Mouse (Mus musculus) heart, postnatal 0 days (tissue): ENCODE data around the gene Hras.

Experiments used
- CTCF ChIP-seq: IDR thresholded peaks from 2 replicates; pipeline ENCODE4 v1.5.1; 2016; ENCODE audit warnings: antibody characterized with exemption, control low read depth, low read depth
- EP300 ChIP-seq: IDR thresholded peaks from 2 replicates; pipeline ENCODE4 v1.6.1; 2016; ENCODE audit warnings: antibody characterized with exemption, low read depth

DNA sequence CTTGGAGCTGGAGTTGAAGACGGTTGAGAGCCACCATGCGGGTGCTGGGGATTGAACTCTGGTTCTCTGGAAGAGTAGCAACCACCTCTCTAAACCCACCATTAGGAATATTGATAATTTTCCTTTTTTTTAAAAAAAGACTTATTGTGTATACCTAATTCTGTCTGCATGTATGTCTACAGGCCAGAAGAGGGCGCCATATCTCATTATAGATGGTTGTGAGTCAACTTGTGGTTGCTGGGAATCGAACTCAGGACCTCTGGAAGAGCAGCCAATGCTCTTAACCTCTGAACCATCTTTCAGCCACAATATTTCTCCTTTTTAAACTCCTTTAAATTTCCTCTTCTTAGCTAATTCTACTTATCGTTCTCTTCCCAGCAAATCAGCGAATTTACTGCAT lies 32.7 kb upstream of the Hras start:
- TF ChIP-seq CTCF (no peak), EP300 (no peak)
